Mouse (Mus musculus): ENCODE measurements at regions not wholly inside any gene's neighbourhood (a gene's known extent, or its start where the extent isn't known, plus 50 kb on each side); places are given as distances from the start of the nearest gene placed in this dataset.

- no peak for DNase-seq
Measured at GRCm38 (mm10) chr14:25311475-25311874, 147.5 kb upstream of the Zmiz1 start.

- DNase-seq: no peak
Measured at GRCm38 (mm10) chr14:25312135-25312534, 146.8 kb upstream of the Zmiz1 start.

- DNase-seq: no peak
Measured at GRCm38 (mm10) chr14:25312814-25313426, 146.1 kb upstream of the Zmiz1 start.

DNA sequence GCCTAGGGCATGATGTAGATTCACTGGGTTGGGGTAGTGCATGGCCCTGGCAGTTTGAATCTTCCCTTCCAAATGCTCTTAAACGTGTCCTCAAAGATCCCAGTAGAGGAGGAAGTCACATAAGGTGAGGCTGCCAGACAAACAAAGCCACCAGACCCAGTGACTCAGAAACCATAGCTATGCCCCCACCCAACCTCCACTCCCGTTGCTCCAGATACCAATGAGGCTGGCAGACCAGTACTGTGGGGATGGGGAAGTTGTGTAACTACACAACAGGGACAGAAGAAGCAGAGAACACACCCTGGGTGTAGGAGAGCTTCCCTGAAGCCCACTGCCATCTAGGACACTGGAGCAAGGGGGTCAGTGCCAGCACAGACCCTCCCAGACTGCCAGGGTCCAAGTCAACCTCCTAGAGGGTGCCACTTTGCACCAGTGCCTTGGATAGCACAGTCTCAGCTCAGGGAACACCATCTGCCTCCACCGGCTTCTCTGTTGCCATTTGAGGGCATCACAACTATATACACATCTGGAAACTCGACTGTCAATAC lies 145.2 kb upstream of the Zmiz1 start:
- DNase-seq: no peak

DNA sequence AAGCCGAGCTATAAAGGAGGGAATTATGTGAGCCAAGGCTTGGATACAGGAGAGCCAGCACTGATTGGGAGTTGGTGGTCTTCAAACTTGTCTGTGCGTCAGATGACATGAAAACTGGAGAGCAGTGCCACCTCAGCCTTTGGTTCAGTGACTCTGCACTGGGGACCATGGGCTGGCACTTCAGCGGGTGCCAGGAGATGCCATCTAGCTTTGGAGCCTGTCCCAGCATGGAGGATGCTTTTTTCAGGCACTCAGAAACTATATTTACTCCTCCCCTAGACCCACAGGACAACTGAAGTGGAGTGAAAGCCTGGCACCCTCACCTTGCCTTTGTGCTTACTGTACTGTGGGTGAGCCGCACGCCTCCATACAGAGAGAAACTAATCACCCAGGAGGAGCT lies 142.5 kb upstream of the Zmiz1 start:
- DNase-seq: no peak

DNA sequence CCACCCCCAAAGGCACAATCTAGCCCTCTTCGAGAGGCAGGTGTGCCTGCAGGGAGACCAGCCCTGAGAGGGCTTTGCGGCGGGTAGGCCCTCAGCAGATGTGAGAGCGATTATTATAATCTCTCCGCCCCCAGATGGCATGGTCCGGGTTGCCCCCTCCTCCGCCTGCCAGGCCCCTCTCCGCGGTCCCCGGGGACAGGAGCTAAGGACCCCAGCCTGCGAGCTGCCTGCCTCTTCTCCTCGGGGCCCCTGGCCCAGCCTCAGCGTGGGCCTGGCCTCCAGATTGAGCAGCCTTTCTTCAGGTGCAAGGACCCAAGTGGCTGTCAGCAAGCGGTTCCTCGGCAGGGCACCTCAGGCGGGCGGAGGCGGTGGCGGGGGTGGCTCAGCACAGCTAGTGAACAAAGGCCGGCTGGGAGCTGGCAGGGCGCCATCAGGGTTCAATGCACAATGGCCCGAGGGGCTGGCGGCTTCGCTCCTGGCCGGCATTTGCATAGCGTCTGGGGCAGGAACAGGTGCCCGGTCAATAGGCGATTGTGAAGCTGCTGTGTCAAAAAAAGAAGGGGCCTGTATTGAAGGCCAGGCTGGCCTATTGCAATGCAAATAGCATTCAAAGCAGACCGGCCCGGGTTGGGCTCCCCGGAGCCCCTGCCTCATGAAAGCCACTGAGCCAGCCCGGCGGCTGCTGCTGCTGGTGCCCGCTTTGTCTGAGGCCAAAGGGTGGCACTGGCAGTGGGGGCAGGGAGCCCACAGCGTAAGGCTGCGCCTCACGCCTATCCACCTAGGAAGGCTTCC lies 141.1 kb upstream of the Zmiz1 start:
- DNase-seq: peak; percentile 89

- DNase-seq: no peak
Measured at GRCm38 (mm10) chr14:25318909-25319308, 140.1 kb upstream of the Zmiz1 start.

- DNase-seq: no peak
Measured at GRCm38 (mm10) chr14:25320141-25320540, 138.8 kb upstream of the Zmiz1 start.

GRCm38 (mm10) chr14:25323542-25324484 lies 135.2 kb upstream of the Zmiz1 start:
- DNase-seq: no peak

- DNase-seq: no peak
Measured at GRCm38 (mm10) chr14:25325887-25326286, 133.1 kb upstream of the Zmiz1 start.

DNA sequence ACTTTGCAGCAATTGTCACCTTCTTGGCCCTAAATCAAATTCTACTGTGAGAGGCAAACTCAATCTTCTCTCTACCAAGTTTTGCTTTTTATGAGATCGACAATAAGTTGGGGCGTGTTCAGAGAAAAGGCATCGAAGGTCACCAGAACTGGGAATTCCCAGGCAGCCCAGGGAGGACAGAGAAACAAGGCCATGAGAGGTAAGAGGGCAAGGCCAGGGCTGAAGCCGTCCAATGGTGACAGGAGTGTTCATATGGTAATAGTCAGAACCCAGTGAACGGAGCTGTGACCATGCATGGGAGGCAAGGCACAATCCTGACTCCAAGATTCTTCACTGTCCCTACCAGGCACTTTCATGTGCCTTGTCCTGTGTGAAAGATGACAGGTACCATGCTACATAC lies 130.8 kb upstream of the Zmiz1 start:
- DNase-seq: no peak

- no peak for DNase-seq
Measured at GRCm38 (mm10) chr14:25334186-25334585, 124.8 kb upstream of the Zmiz1 start.

- DNase-seq: no peak
Measured at GRCm38 (mm10) chr14:25336875-25337274, 122.1 kb upstream of the Zmiz1 start.

DNA sequence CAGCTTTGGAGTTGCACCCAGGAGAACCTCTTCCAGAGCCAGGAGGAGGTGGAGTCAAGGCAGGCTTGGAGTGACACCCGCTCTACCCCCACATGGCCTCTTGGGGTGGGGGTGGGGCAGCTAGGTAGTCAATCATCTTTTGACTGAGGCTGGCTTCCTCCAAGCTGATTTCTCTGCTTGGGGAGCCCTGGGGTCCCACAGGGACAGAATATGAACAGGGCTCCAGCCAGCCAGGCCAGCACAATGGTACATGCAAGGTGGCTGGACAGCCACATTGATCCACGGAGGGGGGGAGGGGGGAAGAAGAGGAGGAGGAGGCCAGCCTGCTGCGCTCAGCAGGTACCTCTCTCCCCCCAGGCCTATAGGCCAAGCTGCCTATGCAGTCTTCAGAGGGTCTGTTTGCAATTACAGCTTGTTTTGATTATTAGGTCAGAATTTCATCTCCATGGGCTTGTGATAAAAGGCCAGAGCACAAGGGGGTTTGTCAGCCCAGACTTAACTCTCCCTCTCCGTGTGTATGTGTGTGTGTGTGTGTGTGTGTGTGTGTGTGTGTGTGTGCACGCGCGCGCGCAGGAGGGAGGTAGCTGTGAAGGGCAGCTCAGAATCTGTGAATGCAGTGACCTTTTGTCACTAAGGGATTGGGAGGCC lies 120.5 kb upstream of the Zmiz1 start:
- DNase-seq: no peak

DNA sequence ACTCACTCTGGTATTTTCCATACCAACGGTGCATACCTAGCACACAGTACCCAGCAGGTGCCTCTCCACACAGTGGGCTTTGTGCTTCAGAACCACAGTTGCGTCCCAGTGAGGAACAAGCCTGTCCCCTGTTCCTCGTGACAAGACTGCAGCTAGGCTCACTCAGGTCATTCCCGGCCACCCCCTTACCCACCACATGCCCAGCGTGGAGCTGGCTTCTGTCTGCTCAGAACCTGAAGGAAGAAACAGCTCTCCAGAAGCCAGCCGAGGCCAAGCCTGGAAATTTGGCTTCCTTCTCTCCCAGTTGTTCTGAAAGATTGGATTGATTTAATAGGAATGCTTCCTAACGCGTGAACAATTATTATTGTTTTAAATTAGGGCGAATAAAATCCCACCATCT lies 118.1 kb upstream of the Zmiz1 start:
- no peak for DNase-seq

DNA sequence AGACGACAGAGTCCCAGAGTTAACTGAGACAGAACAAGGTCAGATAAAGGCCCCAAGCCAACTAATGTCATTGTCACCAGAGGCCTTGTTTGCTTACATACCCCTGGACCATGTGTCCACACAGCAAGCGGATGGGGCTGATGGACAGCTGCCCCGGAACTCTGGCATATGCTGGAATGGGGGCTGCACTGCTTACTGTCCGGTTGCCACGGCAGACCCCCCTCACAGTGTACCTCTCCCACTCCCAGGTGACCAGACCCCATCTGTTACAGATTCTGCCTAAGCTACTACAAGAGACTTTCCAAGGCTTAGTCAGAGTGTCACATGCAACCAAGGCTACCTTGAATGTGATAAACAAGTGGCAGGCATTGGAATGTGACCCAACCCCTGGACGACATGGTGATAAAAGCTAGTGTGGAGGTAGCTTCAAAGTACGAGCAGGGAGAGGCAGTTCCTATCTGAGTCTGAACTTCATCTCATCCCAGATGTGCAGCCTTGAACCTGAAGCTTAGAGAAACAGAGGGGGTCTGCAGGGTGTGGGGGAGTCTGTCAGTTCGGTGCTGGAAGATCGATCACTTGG lies 117.0 kb upstream of the Zmiz1 start:
- no peak for DNase-seq

- DNase-seq: no peak
Measured at GRCm38 (mm10) chr14:25342865-25343565, 116.0 kb upstream of the Zmiz1 start.

DNA sequence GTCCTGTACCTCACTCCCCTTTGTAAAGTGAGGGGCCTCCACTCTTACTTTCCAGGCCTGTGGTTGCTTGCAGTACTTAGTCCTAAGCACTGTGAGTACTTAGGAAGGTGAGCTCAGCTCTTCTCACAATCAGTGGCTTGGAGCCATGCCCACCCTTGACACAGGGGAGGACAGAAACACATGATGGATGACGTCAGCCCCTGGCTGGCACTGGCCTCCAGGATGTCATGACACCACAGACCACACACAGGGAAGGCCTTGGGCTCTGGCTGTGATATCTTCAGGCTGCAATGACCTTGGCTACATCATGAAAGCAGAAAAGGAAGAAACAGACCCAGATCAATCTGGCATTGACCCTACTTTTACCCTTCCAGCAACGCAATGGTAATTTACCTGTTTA lies 113.0 kb upstream of the Zmiz1 start:
- no peak for DNase-seq

GRCm38 (mm10) chr14:25346813-25347610 lies 112.0 kb upstream of the Zmiz1 start:
- no peak for DNase-seq

GRCm38 (mm10) chr14:25350282-25350964 lies 108.6 kb upstream of the Zmiz1 start:
- no peak for DNase-seq

Measured in right cerebral cortex, postnatal 4 days (tissue).